Mouse (Mus musculus) c-Kit-positive CD71-positive TER-119-positive erythroid progenitor cells, embryonic 14.5 days (primary cell): ENCODE results near the gene Dctpp1.

ENCODE experiments used
- DNase-seq: peaks from one replicate; pipeline ENCODE4 v3.0.0-alpha.2; 2013; ENCODE audit warnings: low spot score

Gene Dctpp1

DNA sequence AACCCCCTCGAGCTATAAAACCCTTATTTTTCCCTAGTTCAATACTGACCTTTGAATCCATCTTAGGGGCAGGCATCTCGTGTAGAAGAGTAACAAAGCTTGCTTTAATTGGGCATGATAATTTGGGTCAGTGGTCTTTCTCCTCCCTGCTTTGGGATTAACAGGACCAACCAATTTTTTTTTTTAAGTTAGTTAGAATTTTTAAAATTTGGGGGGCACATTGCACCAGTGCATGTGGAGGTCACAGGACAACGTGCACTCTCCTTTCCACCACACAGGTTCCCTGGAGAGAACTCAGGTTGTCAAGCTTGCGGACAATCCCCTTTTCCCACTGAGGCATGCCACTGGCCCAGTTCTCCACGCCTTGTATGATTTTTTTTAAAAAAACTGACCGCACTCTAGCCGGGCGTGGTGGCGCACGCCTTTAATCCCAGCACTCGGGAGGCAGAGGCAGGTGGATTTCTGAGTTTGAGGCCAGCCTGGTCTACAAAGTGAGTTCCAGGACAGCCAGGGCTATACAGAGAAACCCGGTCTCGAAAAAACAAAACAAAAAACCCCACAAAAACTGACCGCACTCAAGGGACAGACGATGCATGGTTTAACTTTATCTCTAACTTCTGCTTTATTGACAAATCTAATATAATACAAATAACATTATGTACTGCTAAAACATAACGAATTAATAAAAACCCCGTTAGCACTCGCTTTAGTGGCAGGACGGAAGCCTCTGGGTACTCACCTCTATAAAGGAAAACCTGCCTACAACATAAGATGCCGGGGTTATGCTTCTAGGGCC, 28.5 kb downstream of the Dctpp1 start:
- DNase-seq, result no peak

DNA sequence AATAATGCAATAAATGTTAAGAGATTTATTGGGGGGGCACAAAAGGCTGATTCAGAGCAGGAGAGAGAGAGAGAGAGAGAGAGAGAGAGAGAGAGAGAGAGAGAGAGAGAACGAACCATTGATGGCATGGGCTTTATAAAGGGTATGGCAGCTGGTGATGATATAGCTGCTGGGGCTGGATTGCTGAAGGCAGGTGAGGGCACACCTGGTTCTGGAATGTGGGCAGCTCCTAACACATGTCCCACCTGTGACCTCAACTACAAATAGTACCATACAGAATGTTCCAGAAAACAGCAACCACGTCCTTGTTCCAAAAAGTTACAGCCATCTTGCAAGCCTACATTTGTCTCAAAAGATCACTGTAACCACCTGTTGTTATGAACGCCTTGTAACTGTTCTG, 29.1 kb downstream of the Dctpp1 start:
- DNase-seq, result no peak

DNA sequence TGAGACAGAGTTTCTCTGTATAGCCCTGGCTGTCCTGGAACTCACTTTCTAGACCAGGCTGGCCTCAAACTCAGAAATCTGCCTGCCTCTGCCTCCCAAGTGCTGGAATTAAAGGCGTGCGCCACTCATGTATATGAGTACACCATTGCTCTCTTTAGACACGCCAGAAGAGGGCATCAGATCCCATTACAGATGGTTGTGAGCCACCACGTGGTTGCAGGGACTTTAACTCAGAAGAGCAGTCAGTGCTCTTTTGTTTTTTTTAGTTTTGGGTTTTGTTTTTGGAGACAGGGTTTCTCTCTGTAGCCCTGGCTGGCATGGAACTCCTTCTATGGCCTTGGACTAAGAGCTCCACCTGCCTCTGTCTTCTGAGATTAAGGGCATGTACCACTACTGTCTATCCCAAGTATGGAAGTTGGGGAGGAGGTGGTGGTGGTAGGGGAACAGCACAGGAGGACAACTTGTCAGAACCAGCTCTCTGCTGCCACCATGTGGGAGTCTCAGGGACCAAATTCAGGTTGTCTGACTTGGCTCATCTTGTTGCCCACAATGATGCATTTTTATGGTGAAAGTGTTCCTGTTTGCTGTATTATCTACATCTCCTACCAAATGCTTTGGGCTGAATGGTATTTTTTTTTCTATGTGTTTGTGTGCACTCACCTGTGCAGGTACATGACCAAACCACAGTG, 31.8 kb downstream of the Dctpp1 start:
- DNase-seq, result peak; percentile 89

DNA sequence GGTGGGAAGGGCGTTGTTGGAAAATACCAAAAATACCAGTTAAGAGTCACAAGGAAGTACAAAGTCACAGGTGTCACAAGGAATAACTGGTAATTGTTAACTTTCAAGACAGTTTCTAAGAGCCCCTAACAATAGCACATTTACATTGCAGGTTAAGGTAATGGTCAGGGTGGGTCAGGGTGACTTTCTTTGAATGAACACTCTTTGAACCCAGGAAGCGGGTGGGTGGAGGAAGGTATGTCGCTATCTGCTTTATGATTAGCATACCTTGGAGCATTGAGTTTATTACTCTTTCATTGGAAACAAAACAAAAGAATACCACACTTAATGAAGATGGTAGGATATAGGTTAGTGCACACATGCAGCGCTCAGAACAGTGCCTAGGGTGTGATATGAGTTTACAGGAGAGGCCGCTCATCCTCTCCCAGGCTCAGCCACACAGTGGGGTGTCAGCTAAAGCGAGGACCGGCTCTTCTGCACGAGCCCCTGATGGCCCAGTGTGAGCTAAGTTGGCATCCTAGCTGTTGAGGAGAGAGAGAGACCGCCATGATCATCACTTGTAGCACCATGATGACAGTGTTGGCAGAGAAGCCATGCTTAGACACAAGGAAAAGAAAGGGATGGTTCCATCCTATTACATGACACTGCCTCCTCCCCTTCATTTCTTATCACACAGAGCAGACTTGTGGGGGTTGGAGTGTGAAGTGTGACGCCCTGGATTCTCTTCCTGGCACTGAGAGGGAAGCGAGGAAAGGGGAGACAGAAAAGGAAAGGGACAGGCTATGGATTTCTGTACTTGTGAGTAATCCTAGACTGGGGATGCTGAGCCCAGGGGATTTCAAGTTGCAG, 35.1 kb downstream of the Dctpp1 start:
- DNase-seq, result peak; percentile 81

DNA sequence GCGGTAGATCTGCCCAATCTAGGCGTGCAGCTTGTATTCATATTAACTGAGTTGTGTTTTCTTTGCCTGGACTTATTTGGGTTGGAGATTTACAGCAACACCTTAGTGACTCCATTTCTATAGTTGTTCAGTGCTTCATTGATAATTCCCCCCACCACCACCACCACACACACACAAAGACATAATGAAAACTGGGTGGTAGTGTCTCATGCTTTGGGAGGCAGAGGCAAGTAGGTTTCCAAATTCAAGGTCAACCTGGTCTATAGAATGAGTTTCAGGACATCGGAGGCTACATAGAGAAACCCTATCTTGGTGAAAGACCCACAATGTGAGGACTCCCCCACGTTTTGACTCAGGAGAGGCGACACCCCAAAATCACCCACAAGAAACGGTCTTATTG, 35.9 kb downstream of the Dctpp1 start:
- DNase-seq, result no peak

DNA sequence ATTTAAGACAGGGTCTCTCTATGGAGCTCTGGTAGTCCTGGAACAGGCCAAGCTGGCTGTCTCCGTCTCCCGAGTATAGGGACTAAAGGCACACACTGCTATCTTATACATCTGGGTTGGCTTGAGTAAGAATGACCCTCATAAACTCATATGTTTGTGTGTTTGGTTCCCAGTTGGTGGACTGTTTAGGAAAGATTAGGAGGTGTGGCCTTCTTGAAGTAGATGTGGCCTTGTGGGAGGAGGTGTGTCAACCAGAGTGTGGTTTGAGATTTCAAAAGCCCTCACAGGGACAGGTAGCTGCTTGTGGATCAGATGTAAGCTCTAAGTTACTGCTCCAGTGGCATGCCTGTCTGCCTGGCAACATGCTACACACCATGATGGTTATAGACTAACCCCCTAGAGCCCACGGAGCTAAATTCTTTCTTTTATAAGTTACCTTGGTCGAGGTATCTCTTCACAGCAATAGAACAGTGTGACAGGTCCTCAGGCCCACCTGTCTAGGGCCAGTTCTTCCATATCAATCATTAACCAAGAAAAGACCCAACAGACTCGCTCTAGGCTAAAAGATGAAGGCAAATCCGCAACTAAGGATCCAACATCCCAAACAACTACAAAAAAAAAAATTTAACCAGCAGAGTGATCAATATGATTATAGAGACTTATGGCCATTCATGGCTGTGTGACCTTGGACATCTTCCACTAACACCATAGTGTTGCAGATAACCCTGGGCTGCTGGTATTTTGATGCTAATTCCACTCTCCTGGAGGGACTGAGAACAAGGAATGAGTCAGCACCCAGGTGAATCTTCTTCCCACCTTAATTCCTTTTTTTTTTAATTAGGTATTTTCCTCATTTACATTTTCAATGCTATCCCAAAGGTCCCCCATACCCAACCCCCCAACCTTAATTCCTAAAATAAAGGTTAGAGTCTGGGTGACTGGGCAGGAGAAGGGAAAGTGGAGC, 36.7 kb downstream of the Dctpp1 start:
- peak; percentile 48 for DNase-seq

DNA sequence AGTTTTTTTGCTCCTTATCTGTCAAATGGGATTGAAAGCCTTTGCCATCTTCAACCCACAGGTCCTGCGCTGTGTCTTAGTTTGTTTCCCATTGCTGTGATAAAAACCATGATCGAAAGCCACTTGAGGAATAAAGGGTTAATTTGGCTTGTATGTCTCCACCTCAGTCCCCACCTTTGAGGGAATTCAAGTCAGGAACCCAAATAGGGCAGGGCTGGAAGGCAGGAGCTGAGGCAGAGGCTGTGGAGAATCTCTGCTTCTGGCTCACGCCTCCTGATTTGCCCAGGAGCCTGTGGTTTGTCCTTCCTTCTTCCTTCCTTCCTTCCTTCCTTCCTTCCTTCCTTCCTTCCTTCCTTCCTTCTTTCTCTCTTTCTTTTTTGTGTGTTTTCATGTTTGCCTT, 37.4 kb downstream of the Dctpp1 start:
- DNase-seq, result no peak

DNA sequence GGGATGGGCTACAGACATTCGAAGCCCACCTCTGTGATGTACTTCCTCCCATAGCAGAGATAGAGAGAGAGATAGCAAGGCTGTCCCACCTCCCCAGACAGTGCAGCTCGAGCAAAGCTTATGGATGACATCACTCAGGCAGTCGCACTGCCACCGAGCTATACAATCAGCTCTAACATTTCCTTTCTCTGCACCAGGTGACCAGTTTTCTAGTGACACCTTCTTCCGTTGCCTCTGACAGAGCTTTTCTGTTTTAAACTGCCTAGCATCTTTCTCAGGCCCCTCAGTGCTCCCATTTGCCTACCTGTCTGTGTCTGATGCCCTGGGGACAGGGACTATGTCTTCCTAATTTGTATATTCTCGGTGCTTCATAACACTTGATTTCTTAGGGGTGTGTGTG, 40.1 kb downstream of the Dctpp1 start:
- no peak for DNase-seq

DNA sequence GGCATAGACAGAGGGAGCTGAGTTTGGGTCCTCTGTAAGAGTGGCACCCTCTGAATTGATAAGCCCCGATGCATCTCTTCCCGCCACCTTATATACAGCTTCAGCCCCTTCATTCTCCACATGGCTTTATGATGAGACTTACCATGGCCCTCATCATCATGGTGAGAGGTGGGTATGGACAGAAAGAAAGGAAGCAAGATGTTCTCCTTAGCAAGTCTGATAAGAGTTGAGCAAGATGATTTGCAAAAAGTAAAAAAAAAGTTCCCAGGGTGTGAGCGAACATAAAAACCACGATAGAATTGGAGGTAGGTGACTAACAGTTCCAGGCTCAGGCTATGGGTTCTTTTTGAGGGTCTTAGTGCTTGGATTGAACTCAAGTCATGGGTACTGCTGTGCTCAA, 41.8 kb downstream of the Dctpp1 start:
- DNase-seq, result peak; percentile 63

DNA sequence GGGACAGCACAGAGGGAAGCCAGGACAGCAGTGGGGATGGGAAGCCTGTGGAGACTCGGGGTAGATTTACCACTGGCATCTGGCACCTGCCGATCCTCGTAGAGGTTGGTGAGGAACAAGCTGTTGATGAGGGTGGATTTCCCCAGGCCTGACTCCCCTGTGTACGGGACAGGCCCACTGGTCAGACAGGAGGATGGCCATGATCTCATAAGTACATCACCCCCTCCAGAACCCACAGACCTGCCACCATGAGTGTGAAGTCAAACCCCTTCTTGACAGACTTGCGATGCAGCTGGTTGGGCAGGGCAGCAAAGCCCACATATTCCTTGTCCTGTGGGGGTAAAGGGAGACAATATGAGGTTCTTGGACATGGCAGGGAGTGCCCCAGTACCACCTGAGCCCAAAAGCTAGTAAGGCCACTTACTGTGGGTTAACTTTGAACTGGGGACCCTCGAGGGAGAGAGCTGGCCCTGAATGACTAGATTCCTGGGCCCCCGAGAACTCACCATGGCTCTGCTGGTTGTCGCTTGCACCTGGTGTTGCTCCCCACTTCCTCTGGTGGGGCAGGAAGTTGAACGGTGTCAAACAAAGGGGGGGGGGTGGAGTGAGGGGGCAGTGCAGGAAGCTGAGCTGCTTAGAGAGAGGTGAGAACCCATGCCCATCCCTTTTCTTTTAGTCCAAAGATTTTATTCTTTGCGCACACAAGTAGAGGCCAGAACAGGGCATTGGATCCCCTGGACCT, 42.4 kb downstream of the Dctpp1 start:
- no peak for DNase-seq

DNA sequence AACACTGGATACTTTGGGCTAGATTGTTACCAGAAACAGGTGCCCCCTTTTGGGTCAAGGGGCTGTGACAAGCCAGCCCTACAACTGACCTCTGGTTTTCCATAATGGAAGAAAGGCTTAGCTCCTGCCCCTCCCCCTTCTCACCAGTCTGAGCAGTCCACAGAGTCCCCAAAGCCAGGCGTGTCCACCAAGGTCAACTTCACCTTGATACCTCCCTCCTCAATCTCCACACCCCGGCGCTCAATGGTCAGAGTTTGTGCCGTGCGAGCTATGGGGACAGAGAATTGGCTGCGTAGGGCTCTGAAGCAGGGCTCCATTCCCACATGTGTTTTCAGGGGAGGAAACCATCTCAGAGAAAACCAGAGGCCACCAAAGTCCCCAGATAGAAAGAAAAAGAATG, 43.0 kb downstream of the Dctpp1 start:
- DNase-seq, result no peak

DNA sequence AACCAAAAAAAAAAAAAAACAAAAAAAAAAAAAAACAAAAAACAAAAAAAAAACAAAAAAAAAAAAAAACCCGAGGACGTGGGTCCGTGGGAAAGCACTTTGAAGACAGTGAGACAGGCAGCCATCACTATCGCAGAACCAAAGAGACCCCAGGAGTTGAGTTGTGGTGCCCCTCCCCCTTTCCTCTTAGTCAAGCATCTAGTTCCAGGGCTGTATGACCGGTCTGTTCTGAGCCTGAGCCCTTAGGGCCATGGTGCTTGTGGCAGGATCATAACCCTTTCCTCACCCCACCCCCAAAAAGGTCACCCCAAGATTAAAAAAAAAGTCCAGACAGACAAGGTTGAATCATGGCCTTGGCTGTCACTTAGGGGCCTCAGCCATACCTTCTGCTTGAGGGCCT, 44.2 kb downstream of the Dctpp1 start:
- no peak for DNase-seq

DNA sequence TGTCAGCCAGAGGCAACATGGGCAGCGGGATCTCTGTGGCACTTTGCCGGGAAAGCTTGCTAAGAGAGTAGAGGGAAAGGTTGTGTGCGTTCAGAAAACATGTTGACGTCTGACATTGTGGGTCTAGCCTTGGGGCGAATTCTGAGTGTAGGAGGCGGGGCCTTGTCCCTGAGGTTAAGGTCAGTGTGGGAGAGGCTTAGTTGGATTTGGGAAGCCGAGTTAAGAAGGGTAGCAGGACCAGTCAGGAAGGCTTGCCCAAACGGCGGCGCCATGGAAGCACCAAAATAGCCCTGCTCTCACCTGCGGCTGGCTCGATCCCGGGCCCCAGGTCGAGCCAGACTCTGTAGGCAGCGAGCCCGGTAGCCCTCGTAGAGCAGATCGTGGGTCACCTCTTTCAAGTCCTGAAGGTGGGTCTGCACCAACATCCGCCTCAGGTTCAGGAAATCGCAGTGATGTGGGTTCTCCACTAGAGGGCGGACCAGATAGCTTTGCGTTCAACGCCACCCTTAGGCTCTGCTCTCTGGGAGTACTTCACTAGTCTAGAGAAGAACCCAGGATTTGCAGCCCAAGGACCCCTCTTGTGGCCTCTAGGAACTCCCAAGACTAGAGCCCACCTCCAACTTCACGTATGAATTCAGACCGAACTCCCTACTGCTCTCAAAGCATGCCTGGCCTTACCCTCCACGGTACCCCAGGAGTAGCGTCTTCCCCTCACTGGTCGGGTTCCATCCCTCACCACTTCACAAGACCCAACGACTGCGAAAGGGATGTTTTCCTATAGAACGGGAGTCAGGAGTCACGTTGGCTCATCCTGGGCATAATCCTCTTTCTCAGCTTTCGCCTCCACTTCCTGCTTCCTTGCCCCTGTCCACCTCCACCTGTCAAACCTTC, 45.3 kb downstream of the Dctpp1 start:
- DNase-seq, result peak; percentile 69

DNA sequence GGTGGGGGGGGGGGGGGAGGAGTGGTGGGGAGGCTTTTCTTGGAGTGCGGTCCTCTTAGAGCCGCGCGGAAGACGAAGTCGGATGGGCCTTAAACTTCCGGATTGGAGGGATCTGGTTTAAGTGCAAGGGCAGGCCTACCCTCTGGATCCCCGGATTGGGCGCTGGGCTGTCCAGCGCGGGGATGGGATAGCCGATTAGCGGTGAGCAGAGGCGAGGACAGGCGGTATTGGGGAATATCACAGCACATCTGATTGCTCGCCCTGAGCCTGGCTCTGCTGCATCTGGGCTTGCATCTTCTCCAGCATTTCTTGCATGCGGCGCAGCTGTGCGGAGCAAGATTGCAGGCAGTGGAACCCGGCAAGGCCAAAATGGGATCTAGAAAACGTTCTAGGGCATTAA, 46.0 kb downstream of the Dctpp1 start:
- DNase-seq, result no peak

DNA sequence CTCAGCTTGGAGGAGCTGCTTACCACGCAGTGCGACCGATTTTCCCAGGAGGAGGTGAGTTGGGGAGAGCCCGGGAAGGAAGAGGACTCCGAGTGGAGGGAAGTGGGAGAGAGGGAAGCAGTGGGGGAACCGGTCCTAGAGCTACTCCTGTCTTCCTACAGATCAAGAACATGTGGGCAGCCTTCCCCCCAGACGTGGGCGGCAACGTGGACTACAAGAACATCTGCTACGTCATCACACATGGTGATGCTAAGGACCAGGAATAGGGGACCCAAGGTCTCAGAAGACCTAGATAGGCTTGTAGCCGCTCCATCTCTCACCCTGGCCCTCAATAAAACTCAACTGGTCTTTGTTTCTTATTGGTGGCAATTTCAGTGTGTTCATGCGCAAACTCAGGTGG, 46.6 kb downstream of the Dctpp1 start:
- DNase-seq, result no peak

DNA sequence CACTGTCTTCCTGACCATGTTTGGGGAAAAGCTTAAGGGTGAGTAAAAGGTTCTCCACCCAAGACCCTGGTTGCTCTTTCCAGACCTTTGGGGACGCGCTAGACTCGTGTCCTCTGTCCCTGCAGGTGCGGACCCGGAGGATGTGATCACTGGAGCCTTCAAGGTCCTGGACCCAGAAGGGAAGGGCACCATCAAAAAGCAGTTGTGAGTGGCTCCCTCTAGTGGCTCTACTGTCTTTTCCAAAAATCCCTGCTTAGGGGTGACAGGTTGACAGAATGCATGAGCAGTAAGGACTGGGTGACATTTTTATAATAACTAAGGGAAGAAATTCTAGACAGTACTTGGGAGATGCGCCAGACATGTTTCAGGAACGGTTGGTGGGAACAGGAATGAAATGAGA, 47.0 kb downstream of the Dctpp1 start:
- peak; percentile 53 for DNase-seq

DNA sequence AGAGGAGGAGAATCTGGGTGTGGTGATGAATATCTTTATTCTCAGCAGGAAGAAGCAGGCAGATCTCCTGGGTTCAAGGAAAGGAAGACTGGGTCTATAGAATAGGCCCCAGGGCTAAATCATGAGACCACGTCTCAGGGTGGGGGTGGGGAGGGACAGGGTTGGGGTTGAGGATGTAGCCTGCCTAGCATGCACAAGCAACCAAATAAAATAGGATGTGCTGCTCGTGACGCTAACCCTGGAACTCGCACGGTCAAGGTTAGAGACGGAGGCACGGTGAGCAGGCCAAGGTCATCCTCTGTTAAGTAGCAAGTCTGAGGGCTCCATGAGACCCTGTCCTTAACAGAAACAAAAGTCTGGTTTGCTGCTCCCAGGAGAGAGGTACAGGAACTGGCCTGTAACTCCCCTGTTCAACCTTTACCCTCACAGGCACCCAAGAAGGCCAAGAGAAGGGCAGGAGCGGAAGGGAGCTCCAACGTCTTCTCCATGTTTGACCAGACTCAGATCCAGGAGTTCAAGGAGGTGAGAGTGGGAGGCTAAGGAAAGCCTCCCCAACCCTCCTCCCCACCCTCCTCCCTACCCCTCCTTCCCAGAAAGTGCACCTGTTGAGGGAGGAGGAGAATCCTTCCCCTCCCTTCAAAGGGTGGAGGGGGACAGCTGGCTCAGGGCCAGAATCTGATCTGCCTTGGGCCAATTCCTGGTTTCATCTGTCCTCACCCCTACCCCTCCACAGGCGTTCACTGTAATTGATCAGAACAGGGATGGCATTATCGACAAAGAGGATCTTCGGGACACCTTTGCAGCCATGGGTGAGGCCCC, 47.9 kb downstream of the Dctpp1 start:
- DNase-seq, result no peak

DNA sequence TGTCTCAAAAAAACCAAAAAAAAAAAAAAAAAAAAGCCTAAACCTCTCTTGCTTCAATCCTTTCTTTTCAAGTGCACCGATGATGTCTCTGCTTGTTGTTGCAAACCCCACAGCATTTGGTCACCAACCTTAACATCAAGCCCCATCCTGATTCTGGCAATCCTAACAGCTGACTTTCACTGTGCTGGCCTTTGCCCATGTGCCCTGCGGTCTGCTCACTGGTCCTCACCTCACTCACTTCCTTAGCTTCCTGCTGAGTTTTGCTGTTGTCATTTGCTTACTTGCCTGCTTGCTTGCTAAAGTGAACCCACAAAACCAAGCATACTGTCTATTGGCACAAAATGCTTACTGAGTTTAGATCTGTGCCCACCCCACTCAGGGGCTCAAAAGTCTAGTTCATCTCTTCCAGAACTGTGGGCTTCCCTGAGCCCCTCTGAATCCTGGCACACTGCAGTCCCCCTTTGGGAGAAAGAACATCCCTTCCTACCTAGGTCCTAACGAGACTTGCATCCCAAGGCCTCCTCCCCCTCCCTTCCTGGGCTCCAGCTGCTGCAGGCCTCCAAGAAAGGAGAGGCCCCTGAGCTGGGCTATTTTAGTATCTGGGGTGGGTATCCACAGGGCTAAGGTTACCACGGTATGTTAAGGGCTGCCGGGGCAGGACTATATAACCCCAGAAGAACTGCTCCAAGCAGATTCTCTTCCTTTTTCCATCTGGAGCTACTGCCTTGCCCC, 49.3 kb downstream of the Dctpp1 start:
- no peak for DNase-seq
